Mouse (Mus musculus) hindbrain, embryonic 15.5 days (tissue): Measurements from ENCODE around the gene Dennd5a. TPM values are rescaled to one million over a fixed set of nuclear protein-coding genes. Genes with fewer than 3 reads are reported as not detected.

Experiments used
- ATAC-seq: fragments of 200-750 bp; cut with Nextera tagmentation; 2 replicates; pipeline ENCODE4 v1.8.0; 2017; ENCODE audit warnings: low read depth, moderate number of reproducible peaks, moderate TSS enrichment; ENCODE audit not compliant: low FRiP score
- H3K27ac ChIP-seq: fragments of 300-500 bp; sonication (generic); replicated peaks from 2 replicates; pipeline ENCODE4 v1.5.1; 2015; ENCODE audit warnings: mild to moderate bottlenecking, inconsistent platforms
- H3K27me3 ChIP-seq: fragments of 300-500 bp; sonication (generic); 2 replicates; pipeline ENCODE4 v1.6.1; 2015; ENCODE audit warnings: control low read depth, inconsistent platforms
- H3K36me3 ChIP-seq: fragments of 300-500 bp; sonication (generic); 2 replicates; pipeline ENCODE4 v1.6.1; 2015; ENCODE audit warnings: control low read depth, inconsistent platforms
- H3K4me1 ChIP-seq: fragments of 300-500 bp; sonication (generic); replicated peaks from 2 replicates; pipeline ENCODE4 v1.6.1; 2015; ENCODE audit warnings: control low read depth, inconsistent platforms
- H3K4me2 ChIP-seq: fragments of 300-500 bp; sonication (generic); 2 replicates; pipeline ENCODE4 v1.6.1; 2015; ENCODE audit warnings: moderate library complexity, mild to moderate bottlenecking, inconsistent platforms
- H3K4me3 ChIP-seq: fragments of 300-500 bp; sonication (generic); 2 replicates; pipeline ENCODE4 v1.5.1; 2015; ENCODE audit warnings: mild to moderate bottlenecking, inconsistent platforms
- H3K9ac ChIP-seq: fragments of 300-500 bp; sonication (generic); 2 replicates; pipeline ENCODE4 v1.6.1; 2015; ENCODE audit warnings: inconsistent platforms
- H3K9me3 ChIP-seq: fragments of 300-500 bp; sonication (generic); 2 replicates; pipeline ENCODE4 v1.6.1; 2016; ENCODE audit warnings: control low read depth, inconsistent platforms
- WGBS: fragments of 180-500 bp; shearing (Covaris S2); methylation state at CpG from one replicate; pipeline ENCODE4 v1.1.7; 2015; 5-methylcytosine and 5-hydroxymethylcytosine counted together
- polyA plus RNA-seq: library from polyadenylated mRNA; unstranded; fragments of >200 nt; fragmentation: Nextera tagmentation; extraction: Ambion mirVana; gene quantifications from 2 replicates; pipeline ENCODE4 v1.2.1, GENCODE M21; 2015

The Dennd5a gene
- polyA plus RNA-seq, 1 experiment from 2014 or later, result 44.6 TPM

DNA sequence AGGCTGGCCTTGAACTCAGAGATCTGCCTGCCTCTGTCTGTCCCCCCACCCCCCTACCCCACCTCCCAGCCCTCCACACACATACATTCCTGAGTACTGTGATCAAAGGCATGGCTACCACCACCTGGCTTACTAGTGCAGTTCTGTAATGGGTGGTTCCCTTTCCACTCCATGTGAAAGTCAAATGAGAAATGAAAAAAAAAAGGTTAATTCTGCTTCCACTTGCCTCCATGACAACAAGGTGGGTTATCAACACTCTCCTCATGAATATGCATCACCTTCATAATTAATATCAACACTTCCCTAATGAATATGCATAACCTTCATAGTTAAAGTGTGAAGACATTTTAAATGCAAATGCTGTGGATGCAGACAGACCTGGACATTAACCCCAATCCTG, 85.2 kb downstream of the Dennd5a start:
- Histone ChIP-seq H3K4me3 (no peak overlapping the region), H3K36me3 (no peaks in the 10 kb centered on the region), H3K4me2 (no peak overlapping the region), H3K27me3 (no peaks in the 10 kb centered on the region), H3K9ac (no peak overlapping the region), H3K27ac (no peak overlapping the region), H3K9me3 (no peaks in the 10 kb centered on the region), H3K4me1 (no peaks in the 10 kb centered on the region)
- no peak for ATAC-seq

GRCm38 (mm10) chr7:109873170-109873569, 87.1 kb downstream of the Dennd5a start:
- Histone ChIP-seq H3K4me2 (no peak overlapping the region), H3K27ac (no peak overlapping the region), H3K36me3 (no peaks in the 10 kb centered on the region), H3K4me3 (no peak overlapping the region), H3K4me1 (no peaks in the 10 kb centered on the region), H3K9me3 (no peaks in the 10 kb centered on the region), H3K9ac (no peak overlapping the region), H3K27me3 (no peaks in the 10 kb centered on the region)
- WGBS, result 57% methylated on average over 5 of the region's 5 CpGs
- ATAC-seq, result no peak

DNA sequence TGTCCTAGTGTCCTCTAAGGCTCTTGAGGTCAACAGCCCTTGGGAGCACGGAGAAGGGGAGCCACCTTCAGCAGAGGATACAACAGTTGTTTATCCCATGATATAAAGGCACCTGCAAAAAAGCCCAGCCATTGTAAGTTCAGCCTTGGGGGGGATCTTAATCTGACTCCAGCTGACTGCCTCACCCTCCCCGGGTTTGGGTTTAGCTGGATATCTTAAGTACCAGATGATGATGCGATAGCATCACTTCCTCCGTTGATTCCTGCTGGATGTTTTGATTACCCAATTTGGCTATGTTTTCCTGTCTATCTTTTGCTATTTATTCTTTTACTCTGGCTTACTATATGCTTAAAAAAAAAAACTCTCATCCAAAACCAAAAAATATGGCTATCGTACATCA, 89.0 kb downstream of the Dennd5a start:
- WGBS, result 94% methylated on average over 5 of the region's 5 CpGs
- no peak for ATAC-seq
- H3K27me3 ChIP-seq, result peaks cover 9% of the 10 kb centered on the region

DNA sequence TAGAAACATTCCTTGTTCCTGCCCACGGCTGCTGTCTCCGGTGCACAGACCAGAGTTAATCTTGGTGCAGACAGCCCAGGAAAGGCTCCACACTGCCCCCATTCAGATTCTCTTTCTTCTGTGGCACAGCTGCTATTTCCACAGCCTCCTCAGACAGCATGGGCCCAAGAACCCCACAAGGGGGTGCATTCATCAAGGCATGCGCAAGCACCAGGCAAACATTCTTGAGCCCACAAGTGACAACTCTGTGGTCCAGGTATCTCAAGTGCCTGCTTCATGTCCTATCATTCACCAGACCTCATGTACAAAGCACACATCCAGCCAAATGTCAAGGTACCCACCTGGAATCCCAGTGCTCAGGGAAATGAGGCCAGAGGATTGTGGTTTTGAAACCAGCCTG, 91.8 kb downstream of the Dennd5a start:
- WGBS, result 12% methylated on average over 3 of the region's 3 CpGs
- H3K27me3 ChIP-seq, result peaks cover 20% of the 10 kb centered on the region
- no peaks in the 10 kb centered on the region for H3K9me3 ChIP-seq
- no peak overlapping the region for H3K9ac ChIP-seq
- H3K4me1 ChIP-seq, result peaks cover 13% of the 10 kb centered on the region; the same call in 1 of the 2 replicates
- no peak overlapping the region for H3K4me2 ChIP-seq
- H3K4me3 ChIP-seq, result no peak overlapping the region
- no peaks in the 10 kb centered on the region for H3K36me3 ChIP-seq
- ATAC-seq, result no peak
- no peak overlapping the region for H3K27ac ChIP-seq

More for the DNA sequence above, 89.0 kb downstream of the Dennd5a start:
- 0 out of 2 replicates have a peak, but pooled peaks cover 4% of the 10 kb centered on the region for H3K4me1 ChIP-seq
- H3K4me3 ChIP-seq, result no peak overlapping the region
- H3K4me2 ChIP-seq, result no peak overlapping the region
- H3K36me3 ChIP-seq, result no peaks in the 10 kb centered on the region
- H3K27ac ChIP-seq, result no peak overlapping the region
- no peak overlapping the region for H3K9ac ChIP-seq
- H3K9me3 ChIP-seq, result no peaks in the 10 kb centered on the region

- no peaks in the 10 kb centered on the region for H3K9me3 ChIP-seq
- H3K9ac ChIP-seq, result no peak overlapping the region
- peaks cover 20% of the 10 kb centered on the region for H3K27me3 ChIP-seq
- H3K4me1 ChIP-seq, result peaks cover 13% of the 10 kb centered on the region; the same call in 1 of the 2 replicates
- WGBS, result 33% methylated on average over 3 of the region's 3 CpGs
- no peak overlapping the region for H3K4me3 ChIP-seq
- H3K4me2 ChIP-seq, result no peak overlapping the region
- no peak for ATAC-seq
- no peak overlapping the region for H3K27ac ChIP-seq
- H3K36me3 ChIP-seq, result no peaks in the 10 kb centered on the region
Observed at GRCm38 (mm10) chr7:109866643-109867042, 93.6 kb downstream of the Dennd5a start.

GRCm38 (mm10) chr7:109865370-109866229, 94.7 kb downstream of the Dennd5a start, which contains the start of gene Scube2:
Scube2 (minus strand) TSS chr7:109865679.
- no peaks in the 10 kb centered on the region for H3K36me3 ChIP-seq
- H3K9me3 ChIP-seq, result no peaks in the 10 kb centered on the region
- H3K4me3 ChIP-seq, result peak within 1 kb of the TSS; percentile 59
- peak; percentile 81 for ATAC-seq
- peak within 1 kb of the TSS; percentile 98 for H3K4me2 ChIP-seq
- H3K9ac ChIP-seq, result peak within 1 kb of the TSS; percentile 64
- WGBS, result 2% methylated on average over 53 of the region's 69 CpGs
- H3K4me1 ChIP-seq, result peaks cover 13% of the 10 kb centered on the region; the same call in 1 of the 2 replicates
- no peak within 1 kb of the TSS for H3K27ac ChIP-seq
- H3K27me3 ChIP-seq, result peaks cover 20% of the 10 kb centered on the region

DNA sequence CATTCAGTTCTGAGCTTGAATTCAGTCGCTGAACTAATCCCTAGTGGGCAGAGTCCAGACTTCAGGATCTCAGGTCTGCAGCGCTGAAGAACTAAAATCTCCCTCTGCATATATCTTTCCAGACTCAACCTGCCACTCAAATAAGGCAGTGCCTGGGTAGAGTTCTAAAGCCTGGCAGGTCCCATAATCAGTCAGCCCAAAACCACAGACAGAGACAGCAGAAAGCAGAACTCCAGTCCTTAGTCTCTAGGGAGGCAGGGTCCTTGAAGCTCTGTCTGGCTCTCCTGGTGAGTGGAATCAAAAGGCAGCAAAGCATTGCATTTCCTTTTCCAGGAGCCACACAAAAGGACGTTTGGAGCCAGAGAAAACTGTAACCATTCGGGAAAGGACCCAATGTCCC, 96.7 kb downstream of the Dennd5a start:
- Histone ChIP-seq H3K27me3 (peaks cover 20% of the 10 kb centered on the region), H3K4me3 (no peak overlapping the region), H3K9me3 (no peaks in the 10 kb centered on the region), H3K4me1 (peaks cover 13% of the 10 kb centered on the region; the same call in 1 of the 2 replicates), H3K36me3 (no peaks in the 10 kb centered on the region), H3K9ac (no peak overlapping the region), H3K27ac (no peak overlapping the region), H3K4me2 (no peak overlapping the region)
- WGBS, result 19% methylated on average over 4 of the region's 4 CpGs
- no peak for ATAC-seq

DNA sequence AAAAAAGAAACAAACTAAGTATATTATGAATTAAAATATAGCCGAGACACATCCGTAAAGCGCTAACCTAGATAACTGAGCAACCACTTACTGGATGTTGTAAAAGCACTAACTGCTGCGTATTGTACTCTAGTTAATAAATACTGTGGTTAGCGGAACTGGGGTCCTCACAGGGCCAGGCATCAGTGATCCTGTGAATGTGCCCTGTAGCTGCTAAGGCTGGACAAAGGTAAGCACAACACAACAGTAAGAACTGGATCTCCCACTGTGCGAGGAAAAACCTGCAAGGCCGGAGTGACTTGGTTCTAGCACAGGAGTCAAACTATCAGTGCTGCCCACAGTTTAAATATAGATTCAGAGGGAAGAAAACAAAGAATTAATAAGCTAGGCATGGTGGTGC, 100.1 kb downstream of the Dennd5a start:
- H3K4me2 ChIP-seq, result no peak overlapping the region
- H3K4me3 ChIP-seq, result no peak overlapping the region
- H3K36me3 ChIP-seq, result no peaks in the 10 kb centered on the region
- H3K27ac ChIP-seq, result no peak overlapping the region
- WGBS, result 83% methylated on average over 7 of the region's 7 CpGs
- no peak overlapping the region for H3K9ac ChIP-seq
- peaks cover 3% of the 10 kb centered on the region; the same call in 1 of the 2 replicates for H3K4me1 ChIP-seq
- no peak for ATAC-seq
- peaks cover 10% of the 10 kb centered on the region; the same call in 1 of the 2 replicates for H3K27me3 ChIP-seq
- no peaks in the 10 kb centered on the region for H3K9me3 ChIP-seq

DNA sequence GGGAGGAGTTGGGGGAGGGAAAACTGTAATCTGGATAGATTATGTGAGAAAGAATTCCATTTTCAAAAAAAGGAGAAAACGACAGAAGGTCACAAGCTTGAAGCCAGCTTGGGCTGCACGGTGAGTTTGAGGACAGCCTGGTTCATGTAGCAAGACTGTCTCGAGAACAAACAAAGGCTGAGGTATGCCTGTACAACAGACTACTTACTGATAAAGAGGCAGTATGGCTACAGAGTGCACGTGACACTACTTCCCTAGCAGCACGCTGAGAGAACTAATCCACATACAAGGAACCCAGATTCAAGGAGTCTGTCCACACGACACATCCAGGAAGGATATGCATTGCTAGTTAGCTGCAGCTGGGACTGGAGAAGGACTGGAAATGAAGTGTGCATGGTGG, 100.9 kb downstream of the Dennd5a start:
- ATAC-seq, result no peak
- Histone ChIP-seq H3K4me1 (no peaks in the 10 kb centered on the region), H3K4me3 (no peak overlapping the region), H3K9ac (no peak overlapping the region), H3K36me3 (no peaks in the 10 kb centered on the region), H3K4me2 (no peak overlapping the region), H3K9me3 (no peaks in the 10 kb centered on the region), H3K27me3 (0 out of 2 replicates have a peak, but pooled peaks cover 4% of the 10 kb centered on the region), H3K27ac (no peak overlapping the region)
- WGBS, result 61% methylated on average over 6 of the region's 6 CpGs

DNA sequence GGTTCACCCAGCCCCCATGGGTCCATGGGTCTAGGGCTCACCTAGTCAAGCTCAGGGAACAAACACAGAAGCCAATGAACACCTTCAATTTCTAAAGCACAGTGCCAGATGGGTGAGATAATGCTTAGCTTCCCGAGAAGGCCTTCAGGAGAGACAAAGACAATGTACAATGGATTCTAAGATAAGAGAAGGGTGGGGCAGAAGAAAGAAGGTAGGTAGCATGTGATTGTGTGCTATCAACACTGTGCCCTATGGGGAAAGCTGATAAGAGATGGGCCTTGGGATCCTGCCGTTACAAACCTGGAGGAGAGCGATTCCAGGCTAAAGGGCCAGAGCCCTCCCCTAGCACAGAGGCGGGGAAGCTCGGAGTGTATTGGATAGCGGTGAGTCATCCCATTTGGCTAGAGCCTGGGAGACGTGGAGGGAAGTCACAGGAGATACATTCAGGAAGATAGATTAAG, 107.5 kb downstream of the Dennd5a start:
- 68% methylated on average over 6 of the region's 7 CpGs for WGBS
- H3K9me3 ChIP-seq, result no peaks in the 10 kb centered on the region
- H3K27ac ChIP-seq, result no peak overlapping the region
- H3K4me1 ChIP-seq, result peaks cover 15% of the 10 kb centered on the region; the same call in 1 of the 2 replicates
- no peak for ATAC-seq
- no peak overlapping the region for H3K4me2 ChIP-seq
- H3K9ac ChIP-seq, result no peak overlapping the region
- no peaks in the 10 kb centered on the region for H3K36me3 ChIP-seq
- no peaks in the 10 kb centered on the region for H3K27me3 ChIP-seq
- no peak overlapping the region for H3K4me3 ChIP-seq

DNA sequence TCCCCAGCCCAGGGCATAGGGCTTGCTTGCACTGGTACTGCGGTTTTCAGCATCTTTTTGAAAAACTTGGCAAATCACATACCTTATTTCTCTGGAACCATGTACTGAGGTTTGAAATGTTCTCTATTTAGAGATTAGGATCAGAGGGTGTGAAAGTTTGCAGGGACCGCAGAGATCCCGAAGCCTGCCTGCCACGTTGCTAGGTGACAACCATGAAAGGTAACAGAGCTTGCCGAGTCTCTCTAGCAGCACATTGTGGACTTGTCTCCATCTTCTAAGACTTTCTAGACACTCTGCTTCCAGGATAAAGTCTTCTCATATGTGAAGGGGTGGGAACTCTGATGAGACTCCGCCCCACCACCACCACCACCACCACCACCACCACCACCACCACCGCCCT, 108.3 kb downstream of the Dennd5a start:
- peaks cover 15% of the 10 kb centered on the region; the same call in 1 of the 2 replicates for H3K4me1 ChIP-seq
- H3K9ac ChIP-seq, result no peak overlapping the region
- no peak for ATAC-seq
- no peak overlapping the region for H3K4me3 ChIP-seq
- H3K36me3 ChIP-seq, result no peaks in the 10 kb centered on the region
- no peaks in the 10 kb centered on the region for H3K27me3 ChIP-seq
- no peak overlapping the region for H3K4me2 ChIP-seq
- 76% methylated on average over 7 of the region's 7 CpGs for WGBS
- H3K27ac ChIP-seq, result no peak overlapping the region
- no peaks in the 10 kb centered on the region for H3K9me3 ChIP-seq

GRCm38 (mm10) chr7:109850531-109850930, 109.7 kb downstream of the Dennd5a start:
- Histone ChIP-seq H3K27ac (no peak overlapping the region), H3K27me3 (no peaks in the 10 kb centered on the region), H3K4me1 (peaks cover 15% of the 10 kb centered on the region; the same call in 1 of the 2 replicates), H3K4me2 (no peak overlapping the region), H3K9ac (no peak overlapping the region), H3K9me3 (no peaks in the 10 kb centered on the region), H3K36me3 (no peaks in the 10 kb centered on the region), H3K4me3 (no peak overlapping the region)
- no peak for ATAC-seq
- WGBS, result 32% methylated on average over 3 of the region's 3 CpGs
